8 mouse cellular contexts compared by ENCODE assay signal in genomic region chrX:141475566-141476327, GRCm38 (mm10). TPM values are rescaled to one million over a fixed set of nuclear protein-coding genes. Genes with fewer than 3 reads are reported as not detected.
DNase-seq lines count a peak whose midpoint lies in the region; ATAC-seq and TF ChIP-seq lines count a peak whose summit lies in the region.

No protein-coding gene starts in this region.

- peaks cover 2% of the 10 kb centered on the region for H3K79me3 ChIP-seq in C2C12 (ENCODE audit: low read depth)

- TF ChIP-seq EP300 in liver, embryonic 14.5 days (IDR thresholded peaks at IDR 0.05; ENCODE audit: low read depth) = no peak

- peak overlapping the region; percentile 36 for H3K4me3 ChIP-seq in cerebellum, adult 2 months (replicated peaks; ENCODE audit: insufficient read depth, low read depth, low read length)
- H3K4me3 ChIP-seq in C2C12 (ENCODE audit: insufficient read depth, poor library complexity, severe bottlenecking) = peak overlapping the region; percentile 34
- H3K4me3 ChIP-seq in forebrain, embryonic 12.5 days (replicated peaks) = peak overlapping the region; percentile 44
- peak overlapping the region; percentile 49 for H3K4me3 ChIP-seq in intestine, embryonic 14.5 days (ENCODE audit: low read depth, low read length)
- H3K4me3 ChIP-seq in liver, embryonic 14.5 days (ENCODE audit: insufficient read depth in 1 of 2, low read depth in 2 of 2, low read length in 2 of 2) = peak overlapping the region; percentile 29 to 43
- peak overlapping the region; percentile 56 for H3K4me3 ChIP-seq in small intestine, adult 2 months (ENCODE audit: low read depth, low read length)

- H3K27me3 ChIP-seq in cerebellum, adult 2 months (ENCODE audit: control insufficient read depth, insufficient read depth, low read length) = no peaks in the 10 kb centered on the region
- H3K27me3 ChIP-seq in C2C12 (ENCODE audit: control insufficient read depth, insufficient read depth, insufficient read length) = no peaks in the 10 kb centered on the region
- peaks cover 26% of the 10 kb centered on the region for H3K27me3 ChIP-seq in forebrain, embryonic 12.5 days
- H3K27me3 ChIP-seq in intestine, embryonic 14.5 days (replicated peaks; ENCODE audit: control insufficient read depth, insufficient read depth, low read length) = peaks cover 2% of the 10 kb centered on the region
- H3K27me3 ChIP-seq in liver, embryonic 14.5 days (ENCODE audit: control insufficient read depth, insufficient read depth, low read length) = no peaks in the 10 kb centered on the region
- H3K27me3 ChIP-seq in small intestine, adult 2 months (ENCODE audit: control insufficient read depth, insufficient read depth, low read length) = no peaks in the 10 kb centered on the region

- TF ChIP-seq CTCF in cerebellum, adult 2 months (IDR thresholded peaks at IDR 0.05; ENCODE audit: borderline replicate concordance, insufficient read depth, low read depth, low read length) = no peak
- no peak for TF ChIP-seq CTCF in C2C12 (IDR thresholded peaks at IDR 0.05; ENCODE audit: control insufficient read depth, insufficient read depth, insufficient read length)
- TF ChIP-seq CTCF in liver, embryonic 14.5 days (IDR thresholded peaks at IDR 0.05; ENCODE audit: low read depth) = no peak
- no peak for TF ChIP-seq CTCF in small intestine, adult 2 months (IDR thresholded peaks at IDR 0.05; ENCODE audit: extremely low read depth, insufficient read length, insufficient replicate concordance, low read depth, low read length)

- H3K4me2 ChIP-seq in forebrain, embryonic 12.5 days = peak overlapping the region; percentile 58
- peak overlapping the region; percentile 54 for H3K4me2 ChIP-seq in intestine, embryonic 14.5 days (ENCODE audit: low read length)
- peak overlapping the region; percentile 45 for H3K4me2 ChIP-seq in liver, embryonic 14.5 days (ENCODE audit: low read depth)

- 6% methylated on average over 14 of the region's 14 CpGs for WGBS in cerebellum, adult 2 months
- WGBS in forebrain, embryonic 12.5 days = 16% methylated on average over 14 of the region's 14 CpGs
- WGBS in intestine, embryonic 14.5 days = 22% methylated on average over 14 of the region's 14 CpGs
- 16% methylated on average over 14 of the region's 14 CpGs for WGBS in liver, embryonic 14.5 days (ENCODE audit: insufficient replicate concordance)
- WGBS in small intestine, adult 2 months = 13% methylated on average over 14 of the region's 14 CpGs

- no peak for ATAC-seq in cerebellum, adult (ENCODE audit: insufficient number of reproducible peaks, low FRiP score, low TSS enrichment)
- ATAC-seq in forebrain, embryonic 12.5 days (ENCODE audit: low FRiP score) = peak; percentile 87; the same call in 1 of the 2 replicates
- ATAC-seq in intestine, embryonic 14.5 days (replicated peaks; ENCODE audit: low FRiP score, low TSS enrichment, low read depth) = 0 out of 2 replicates have a peak, but pooled peaks have one; percentile 66
- ATAC-seq in liver, embryonic 14.5 days (ENCODE audit: insufficient read depth) = no peak
- no peak for ATAC-seq in activated CD4-positive, CD25-positive, alpha-beta regulatory T cell, adult 4 months

- no peak for TF ChIP-seq POLR2A in cerebellum, adult 2 months (IDR thresholded peaks at IDR 0.05; ENCODE audit: borderline replicate concordance, insufficient read depth, low read length)
- no peak for TF ChIP-seq POLR2A in small intestine, adult 2 months (IDR thresholded peaks at IDR 0.05; ENCODE audit: low read depth, low read length)

- H3K9me3 ChIP-seq in forebrain, embryonic 12.5 days = no peaks in the 10 kb centered on the region
- H3K9me3 ChIP-seq in intestine, embryonic 14.5 days (ENCODE audit: control insufficient read depth, low read length) = no peaks in the 10 kb centered on the region
- no peaks in the 10 kb centered on the region for H3K9me3 ChIP-seq in liver, embryonic 14.5 days (ENCODE audit: control insufficient read depth, low read length)

- no peaks in the 10 kb centered on the region for H3K36me3 ChIP-seq in C2C12 (ENCODE audit: control insufficient read depth, insufficient read depth)
- no peaks in the 10 kb centered on the region for H3K36me3 ChIP-seq in forebrain, embryonic 12.5 days (replicated peaks)
- H3K36me3 ChIP-seq in intestine, embryonic 14.5 days (ENCODE audit: control insufficient read depth, insufficient read depth, low read length) = no peaks in the 10 kb centered on the region
- H3K36me3 ChIP-seq in liver, embryonic 14.5 days (replicated peaks; ENCODE audit: control insufficient read depth, insufficient read depth, low read depth) = no peaks in the 10 kb centered on the region
- no peaks in the 10 kb centered on the region for H3K36me3 ChIP-seq in small intestine, adult 2 months (ENCODE audit: control insufficient read depth, insufficient read depth, low read length)

- H3K27ac ChIP-seq in cerebellum, adult 2 months (ENCODE audit: insufficient read depth, low read length) = no peak overlapping the region
- H3K27ac ChIP-seq in forebrain, embryonic 12.5 days = no peak overlapping the region
- H3K27ac ChIP-seq in intestine, embryonic 14.5 days (ENCODE audit: low read depth) = no peak overlapping the region
- no peak overlapping the region for H3K27ac ChIP-seq in liver, embryonic 14.5 days
- H3K27ac ChIP-seq in small intestine, adult 2 months (ENCODE audit: insufficient read depth, low read depth, low read length) = no peak overlapping the region

- no peaks in the 10 kb centered on the region for H3K4me1 ChIP-seq in cerebellum, adult 2 months (ENCODE audit: control insufficient read depth, insufficient read depth, low read length)
- H3K4me1 ChIP-seq in forebrain, embryonic 12.5 days = no peaks in the 10 kb centered on the region
- no peaks in the 10 kb centered on the region for H3K4me1 ChIP-seq in intestine, embryonic 14.5 days (replicated peaks; ENCODE audit: control insufficient read depth, insufficient read depth, low read length)
- H3K4me1 ChIP-seq in liver, embryonic 14.5 days (replicated peaks; ENCODE audit: control insufficient read depth in 2 of 2, insufficient read depth in 2 of 2, low read length in 1 of 2) = no peaks in the 10 kb centered on the region
- no peaks in the 10 kb centered on the region for H3K4me1 ChIP-seq in small intestine, adult 2 months (ENCODE audit: control insufficient read depth, insufficient read depth, insufficient read length, low read length)

- H3K79me2 ChIP-seq in C2C12 (ENCODE audit: control insufficient read depth, insufficient read depth) = no peaks in the 10 kb centered on the region

- peak in 1 of 2 experiments; percentile 1 for DNase-seq in cerebellum, adult 2 months
- peak; percentile 53 for DNase-seq in intestine, embryonic 14.5 days (ENCODE audit: low spot score)
- DNase-seq in liver, embryonic 14.5 days (ENCODE audit: low read depth in 3 of 3, low spot score in 3 of 3) = no peak

- H3K9ac ChIP-seq in forebrain, embryonic 12.5 days = 0 out of 2 replicates have a peak overlapping the region, but pooled peaks have one; percentile 44
- peak overlapping the region; percentile 45 for H3K9ac ChIP-seq in intestine, embryonic 14.5 days (ENCODE audit: low read length)
- H3K9ac ChIP-seq in liver, embryonic 14.5 days (replicated peaks) = no peak overlapping the region

- H3ac ChIP-seq in C2C12 (ENCODE audit: control insufficient read depth, insufficient read length, low read depth) = peak overlapping the region; percentile 71

TF ChIP-seq in C2C12, 6 proteins besides CTCF, POLR2A, EP300 and RAD21:
- no peak for TF ChIP-seq CEBPB (IDR thresholded peaks at IDR 0.05; ENCODE audit: low read depth)
- TF ChIP-seq USF1 (IDR thresholded peaks at IDR 0.05; ENCODE audit: low read depth) = no peak
- no peak for TF ChIP-seq MYOG (IDR thresholded peaks at IDR 0.05; ENCODE audit: control insufficient read depth, extremely low read depth, insufficient read length)
- no peak for TF ChIP-seq FOSL1 (IDR thresholded peaks at IDR 0.05; ENCODE audit: insufficient read depth, low read length, poor library complexity, severe bottlenecking)
- TF ChIP-seq MAX (IDR thresholded peaks at IDR 0.05) = no peak
- no peak for TF ChIP-seq MYOD1 (IDR thresholded peaks at IDR 0.05; ENCODE audit: control insufficient read depth, insufficient read length, low read depth)

RNA-seq across cellular contexts. Expression of gene Col4a5, which starts 0.6 kb away (rescaled TPM):
- polyA plus RNA-seq in cerebellum, adult 2 months (2012; rRNA removed) = 3.5 and 3.6 TPM in 2 replicates
- polyA plus RNA-seq in C2C12 (2012; fragmentation: generic; extraction: Trizol) = 5.5 TPM
- polyA plus RNA-seq in forebrain, embryonic 12.5 days (2016; fragmentation: Nextera tagmentation; extraction: Ambion mirVana) = 11.9 and 13.8 TPM in 2 replicates
- 15.2 and 18.7 TPM in 2 replicates for polyA plus RNA-seq in intestine, embryonic 14.5 days (2014; fragmentation: Nextera tagmentation; extraction: Ambion mirVana)
- 0.48 and 0.57 TPM in 2 replicates for polyA plus RNA-seq in liver, embryonic 14.5 days (2012; rRNA removed)
- polyA plus RNA-seq in liver, embryonic 14.5 days (2014; fragmentation: Nextera tagmentation; extraction: Ambion mirVana) = 0.39 and 0.54 TPM in 2 replicates
- 0.88 and 1.3 TPM in 2 replicates for polyA plus RNA-seq in small intestine, adult 2 months (2012; rRNA removed)
- not detected for polyA plus RNA-seq in activated CD4-positive, CD25-positive, alpha-beta regulatory T cell, adult 4 months (2017; shearing (Covaris generic))

RNA-seq across cellular contexts. Expression of gene Col4a6, which starts 1.9 kb away (rescaled TPM):
- 0.67 and 0.77 TPM in 2 replicates for polyA plus RNA-seq in cerebellum, adult 2 months (2012; rRNA removed)
- 0.01 TPM for polyA plus RNA-seq in C2C12 (2012; fragmentation: generic; extraction: Trizol)
- polyA plus RNA-seq in forebrain, embryonic 12.5 days (2016; fragmentation: Nextera tagmentation; extraction: Ambion mirVana) = 1.2 and 1.9 TPM in 2 replicates
- 3.1 and 3.6 TPM in 2 replicates for polyA plus RNA-seq in intestine, embryonic 14.5 days (2014; fragmentation: Nextera tagmentation; extraction: Ambion mirVana)
- polyA plus RNA-seq in liver, embryonic 14.5 days (2012; rRNA removed) = 0.10 and 0.16 TPM in 2 replicates
- 0.03 and 0.15 TPM in 2 replicates for polyA plus RNA-seq in liver, embryonic 14.5 days (2014; fragmentation: Nextera tagmentation; extraction: Ambion mirVana)
- 0.44 and 0.66 TPM in 2 replicates for polyA plus RNA-seq in small intestine, adult 2 months (2012; rRNA removed)
- not detected for polyA plus RNA-seq in activated CD4-positive, CD25-positive, alpha-beta regulatory T cell, adult 4 months (2017; shearing (Covaris generic))

Comparison
In these comparisons a context has a peak if more than half of its experiments do, and no peak if none do; other contexts are left out.
1. ATAC-seq: peak in forebrain, embryonic 12.5 days (single experiment) and intestine, embryonic 14.5 days (single experiment); none in cerebellum, adult (single experiment), liver, embryonic 14.5 days (single experiment) and activated CD4-positive, CD25-positive, alpha-beta regulatory T cell, adult 4 months (single experiment).
2. Peak in every context shown above with its lines, with median percentiles within 50 percentile points of each other: H3K4me3 ChIP-seq and H3K4me2 ChIP-seq.